Mouse (Mus musculus): Measurements from ENCODE around the gene Hist1h2bn. TPM values are rescaled to one million over a fixed set of nuclear protein-coding genes. Genes with fewer than 3 reads are reported as not detected.
"Not testable (repeated sequence)": the region's sequence is repeated elsewhere in the genome, so short reads cannot be mapped to it uniquely, and the experiment has no call there.

Hist1h2bn gene
- 10 to 100 TPM in 1 of 2 experiments, 1 to 10 TPM in 1; 8.2 to 10.1 TPM for total RNA-seq (2021)

DNA sequence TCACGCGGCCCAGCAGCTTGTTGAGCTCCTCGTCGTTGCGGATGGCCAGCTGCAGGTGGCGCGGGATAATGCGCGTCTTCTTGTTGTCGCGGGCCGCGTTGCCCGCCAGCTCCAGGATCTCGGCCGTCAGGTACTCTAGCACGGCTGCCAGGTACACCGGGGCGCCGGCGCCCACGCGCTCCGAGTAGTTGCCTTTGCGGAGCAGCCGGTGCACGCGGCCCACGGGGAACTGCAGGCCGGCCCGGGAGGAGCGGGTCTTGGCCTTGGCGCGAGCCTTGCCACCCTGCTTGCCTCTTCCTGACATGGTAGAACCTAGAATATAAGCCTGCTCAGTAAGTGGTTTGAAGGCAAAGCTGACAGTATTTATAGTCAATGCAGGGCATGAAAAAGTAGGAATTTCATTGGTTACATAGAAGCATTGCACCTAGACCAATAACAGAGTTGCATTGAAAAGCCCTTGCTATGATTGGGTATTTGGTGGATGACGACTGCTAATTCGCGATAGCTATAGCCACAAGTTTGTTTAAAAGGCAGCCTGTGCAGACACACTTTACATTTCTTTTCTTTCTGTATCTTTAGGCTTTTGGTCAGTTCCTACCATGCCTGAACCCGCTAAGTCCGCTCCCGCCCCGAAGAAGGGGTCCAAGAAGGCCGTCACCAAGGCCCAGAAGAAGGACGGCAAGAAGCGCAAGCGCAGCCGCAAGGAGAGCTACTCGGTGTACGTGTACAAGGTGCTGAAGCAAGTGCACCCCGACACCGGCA, at the start of gene Hist1h2bn, which contains the start of gene Hist1h2ak:
Gene Hist1h2bn, plus strand, starts transcription at position 600 of the 762 bp plus-strand sequence.
Gene Hist1h2ak, minus strand, starts transcription at position 304 of the 762 bp plus-strand sequence.
- peak; percentile 71 to 74 for DNase-seq (ENCODE audit: low spot score in 2 of 2)
- intact Hi-C loops (cut with DNase I) = loop anchor here (5.0 kb wide), 1 partner anchor 36 kb away; the partner anchor contains the start of genes Hist1h2ai, Hist1h2bl and Hist1h3h

DNA sequence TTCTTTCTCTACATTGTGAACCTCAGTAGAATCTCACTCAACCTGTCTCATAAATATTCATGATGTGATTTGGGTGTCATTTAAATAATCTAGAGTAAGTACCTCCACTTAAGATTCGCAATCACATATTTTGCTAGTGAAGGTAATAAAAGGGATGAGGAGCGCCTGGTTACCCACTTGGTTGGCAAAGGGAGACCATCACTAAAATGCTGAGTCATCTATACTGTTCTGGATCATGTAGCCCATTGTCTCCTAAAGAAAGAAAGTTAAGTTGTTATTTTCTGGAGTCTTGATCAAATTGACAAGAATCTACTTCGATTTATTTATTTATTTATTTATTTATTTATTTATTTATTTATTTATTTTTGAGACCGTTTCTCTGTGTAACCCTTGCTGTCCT, 47.3 kb upstream of the Hist1h2bn start:
- intact Hi-C loops (cut with DNase I) = no loop called here
- no peak for DNase-seq (ENCODE audit: low spot score in 2 of 2)

DNA sequence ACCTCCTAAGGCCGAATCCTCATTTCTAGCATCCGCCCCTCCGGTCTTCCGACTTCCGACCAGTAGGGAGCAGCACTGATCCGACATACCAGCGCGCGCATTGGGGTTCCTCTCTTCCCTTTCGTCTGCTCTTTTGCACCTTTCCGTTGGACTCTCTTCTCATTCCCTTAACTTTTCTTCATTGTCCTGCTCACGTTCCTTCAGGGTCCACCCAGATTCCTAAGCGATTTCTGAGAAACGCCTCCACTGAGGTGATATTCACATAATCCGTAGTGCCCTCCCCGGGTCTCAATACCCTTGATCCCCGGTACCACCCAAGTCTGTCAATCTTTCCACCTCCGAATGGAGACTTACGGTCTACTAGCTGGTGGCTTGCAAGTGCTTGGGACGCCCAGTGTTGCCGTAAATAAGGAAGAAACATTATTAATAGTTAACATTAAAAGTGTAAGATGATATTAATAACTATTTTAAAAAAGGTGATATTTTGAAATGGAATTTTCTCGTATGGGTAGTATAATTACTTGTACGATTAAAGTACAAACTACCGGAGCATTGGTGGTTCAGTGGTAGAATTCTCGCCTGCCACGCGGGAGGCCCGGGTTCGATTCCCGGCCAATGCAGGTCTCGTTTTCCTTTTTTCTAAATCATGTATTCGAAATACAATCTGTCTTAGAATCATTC, 43.8 kb upstream of the Hist1h2bn start:
- peak; percentile 86 to 88 for DNase-seq (ENCODE audit: low spot score in 2 of 2)
- intact Hi-C loops (cut with DNase I) = loop anchor here (2.0 to 10.0 kb wide), 4 partner anchors 317 to 1825 kb away; partner anchors contain the start of genes Hist1h2af, Hist1h3g and Hist1h4h

DNA sequence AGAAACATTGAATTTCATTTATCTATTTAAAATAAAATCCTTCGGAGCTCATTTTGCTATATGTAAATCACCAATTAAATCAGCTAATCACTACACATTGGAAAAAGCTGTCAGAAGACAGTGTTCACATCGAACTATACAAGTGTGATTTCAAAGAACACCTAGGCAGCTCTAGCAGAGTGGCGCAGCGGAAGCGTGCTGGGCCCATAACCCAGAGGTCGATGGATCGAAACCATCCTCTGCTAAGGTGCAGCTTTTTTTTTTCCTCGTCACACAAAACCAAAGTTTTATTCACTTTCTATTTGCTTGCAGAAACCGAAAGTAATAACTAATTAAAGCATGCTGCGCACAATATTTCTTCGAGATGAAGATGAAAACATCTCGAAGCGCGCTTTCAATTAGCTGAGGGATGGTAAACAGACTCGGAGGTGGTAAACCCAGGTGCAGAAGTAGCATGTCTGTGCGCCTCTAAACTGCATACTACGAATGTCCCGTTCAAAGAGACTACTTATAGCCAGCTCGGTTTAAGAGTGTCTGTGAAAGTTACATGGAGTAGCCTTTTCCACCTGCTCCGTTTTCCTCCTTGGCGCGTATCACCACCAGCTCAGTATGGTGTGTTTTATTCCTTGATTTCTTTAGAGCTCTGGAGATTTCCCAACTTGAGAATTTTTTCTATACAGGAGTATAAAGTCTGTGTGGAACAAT, 43.0 kb upstream of the Hist1h2bn start:
- intact Hi-C loops (cut with DNase I) = loop anchor here (2.0 to 10.0 kb wide), 4 partner anchors 316 to 1824 kb away; partner anchors contain the start of genes Hist1h2af, Hist1h3g and Hist1h4h
- DNase-seq (ENCODE audit: low spot score in 2 of 2) = peak; percentile 71 to 82

DNA sequence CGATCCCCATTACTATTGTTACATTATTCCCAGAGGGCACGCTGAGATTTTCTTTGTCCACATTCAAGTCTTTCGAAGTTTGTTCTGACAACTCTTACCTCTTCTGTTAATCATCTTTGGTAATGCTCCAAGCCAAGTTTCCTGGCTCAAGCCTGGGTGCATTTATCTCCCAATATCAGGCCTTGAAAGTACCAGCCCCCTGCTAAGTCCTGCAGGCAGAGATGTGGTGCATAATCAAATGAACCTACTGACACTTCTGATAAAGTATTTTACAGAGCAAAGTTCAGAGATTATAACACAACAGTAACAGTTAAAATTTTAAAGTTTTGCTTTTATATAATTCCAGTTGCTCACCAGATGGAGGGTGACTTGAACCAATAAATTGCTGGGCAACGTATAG, 42.2 kb upstream of the Hist1h2bn start:
- DNase-seq (ENCODE audit: low spot score in 2 of 2) = no peak
- intact Hi-C loops (cut with DNase I) = loop anchor here (2.0 to 10.0 kb wide), 4 partner anchors 315 to 1823 kb away; partner anchors contain the start of genes Hist1h2af, Hist1h3g and Hist1h4h

DNA sequence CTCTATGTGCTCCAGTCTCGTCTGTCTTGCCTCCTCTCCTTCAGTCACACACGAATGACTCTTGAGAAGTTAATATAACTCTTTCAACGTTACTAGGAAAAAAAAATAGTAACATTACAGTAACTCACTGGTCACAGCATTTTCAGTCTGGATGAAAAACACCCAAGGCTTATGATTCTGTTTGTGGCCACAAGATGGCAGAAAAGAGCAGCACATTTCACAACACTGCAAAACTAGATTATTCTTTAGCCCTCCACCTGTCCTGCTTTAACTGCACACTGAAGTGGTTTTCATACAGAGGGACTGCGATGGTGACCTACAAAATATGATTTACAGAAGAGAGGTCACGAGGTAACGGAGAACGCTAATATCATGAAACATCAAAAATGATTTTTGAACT, 39.2 kb upstream of the Hist1h2bn start:
- peak; percentile 44 to 59 for DNase-seq (ENCODE audit: low spot score in 2 of 2)
- intact Hi-C loops (cut with DNase I) = loop anchor here (2.0 to 10.0 kb wide), 6 partner anchors 18 to 1820 kb away; partner anchors contain the start of genes Hist1h2af, Hist1h2ag, Hist1h2ak and Hist1h2bj

DNA sequence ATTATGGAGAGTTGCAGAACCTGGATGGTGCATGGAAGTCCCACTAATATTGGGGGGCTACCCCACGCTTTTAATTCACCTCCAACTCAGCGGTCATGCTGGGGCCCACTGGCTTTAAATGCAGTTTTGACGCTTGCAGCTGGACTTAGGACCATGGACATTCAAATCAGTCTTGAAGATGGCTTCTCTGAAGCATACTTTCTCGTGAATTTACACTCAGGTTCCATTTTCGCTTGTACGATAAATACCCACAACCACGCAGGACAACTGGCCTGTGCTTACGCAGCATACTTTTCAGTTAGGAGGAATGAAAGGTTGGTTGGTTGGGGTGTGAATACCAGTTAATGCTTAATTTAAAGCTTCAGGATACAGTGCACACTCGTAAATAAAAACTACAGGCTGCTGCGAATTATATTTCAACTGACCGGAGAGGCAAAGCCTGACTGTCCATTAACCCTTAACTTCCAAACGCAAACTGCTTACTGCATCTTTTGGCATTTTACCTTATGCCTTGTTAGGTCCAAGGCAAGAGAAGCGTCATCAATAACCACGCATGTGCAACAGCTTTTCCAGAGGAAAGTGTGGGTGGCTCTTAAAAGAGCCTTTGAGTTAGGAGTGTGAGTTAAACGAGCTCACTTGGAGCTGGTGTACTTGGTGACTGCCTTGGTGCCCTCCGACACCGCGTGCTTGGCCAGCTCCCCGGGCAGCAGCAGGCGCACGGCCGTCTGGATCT, 38.6 kb upstream of the Hist1h2bn start:
- DNase-seq (ENCODE audit: low spot score in 2 of 2) = peak in 1 of 2 experiments; percentile 12
- intact Hi-C loops (cut with DNase I) = loop anchor here (2.0 to 10.0 kb wide), 6 partner anchors 18 to 1820 kb away; partner anchors contain the start of genes Hist1h2af, Hist1h2ag, Hist1h2ak and Hist1h2bj

DNA sequence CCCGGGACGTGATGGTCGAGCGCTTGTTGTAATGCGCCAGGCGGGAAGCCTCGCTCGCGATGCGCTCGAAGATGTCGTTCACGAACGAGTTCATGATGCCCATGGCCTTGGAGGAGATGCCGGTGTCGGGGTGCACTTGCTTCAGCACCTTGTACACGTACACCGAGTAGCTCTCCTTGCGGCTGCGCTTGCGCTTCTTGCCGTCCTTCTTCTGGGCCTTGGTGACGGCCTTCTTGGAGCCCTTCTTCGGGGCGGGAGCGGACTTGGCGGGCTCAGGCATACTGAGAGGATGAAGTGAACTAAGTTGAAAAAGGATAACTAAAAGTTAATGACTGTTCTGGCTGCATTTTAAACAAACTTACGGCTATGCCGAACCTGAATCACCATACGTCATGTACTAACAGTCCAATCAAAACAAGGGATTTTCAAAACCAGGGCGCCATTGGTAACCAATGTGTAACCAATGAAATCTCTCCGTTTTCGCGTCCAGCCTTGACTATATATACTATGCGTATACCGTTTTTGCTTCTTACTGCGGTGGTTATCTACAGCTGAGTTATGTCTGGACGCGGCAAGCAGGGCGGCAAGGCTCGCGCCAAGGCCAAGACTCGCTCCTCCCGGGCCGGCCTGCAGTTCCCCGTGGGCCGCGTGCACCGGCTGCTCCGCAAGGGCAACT, 37.9 kb upstream of the Hist1h2bn start, which contains the start of the genes Hist1h2bl and Hist1h2ai:
Gene Hist1h2bl, minus strand, starts transcription at position 280 of the 676 bp plus-strand sequence.
Gene Hist1h2ai, plus strand, starts transcription at position 559 of the 676 bp plus-strand sequence.
- intact Hi-C loops (cut with DNase I) = loop anchor here (2.0 to 10.0 kb wide), 6 partner anchors 17 to 1819 kb away; partner anchors contain the start of genes Hist1h2af, Hist1h2ag, Hist1h2ak and Hist1h2bj
- DNase-seq (ENCODE audit: low spot score in 2 of 2) = peak; percentile 83 to 86

DNA sequence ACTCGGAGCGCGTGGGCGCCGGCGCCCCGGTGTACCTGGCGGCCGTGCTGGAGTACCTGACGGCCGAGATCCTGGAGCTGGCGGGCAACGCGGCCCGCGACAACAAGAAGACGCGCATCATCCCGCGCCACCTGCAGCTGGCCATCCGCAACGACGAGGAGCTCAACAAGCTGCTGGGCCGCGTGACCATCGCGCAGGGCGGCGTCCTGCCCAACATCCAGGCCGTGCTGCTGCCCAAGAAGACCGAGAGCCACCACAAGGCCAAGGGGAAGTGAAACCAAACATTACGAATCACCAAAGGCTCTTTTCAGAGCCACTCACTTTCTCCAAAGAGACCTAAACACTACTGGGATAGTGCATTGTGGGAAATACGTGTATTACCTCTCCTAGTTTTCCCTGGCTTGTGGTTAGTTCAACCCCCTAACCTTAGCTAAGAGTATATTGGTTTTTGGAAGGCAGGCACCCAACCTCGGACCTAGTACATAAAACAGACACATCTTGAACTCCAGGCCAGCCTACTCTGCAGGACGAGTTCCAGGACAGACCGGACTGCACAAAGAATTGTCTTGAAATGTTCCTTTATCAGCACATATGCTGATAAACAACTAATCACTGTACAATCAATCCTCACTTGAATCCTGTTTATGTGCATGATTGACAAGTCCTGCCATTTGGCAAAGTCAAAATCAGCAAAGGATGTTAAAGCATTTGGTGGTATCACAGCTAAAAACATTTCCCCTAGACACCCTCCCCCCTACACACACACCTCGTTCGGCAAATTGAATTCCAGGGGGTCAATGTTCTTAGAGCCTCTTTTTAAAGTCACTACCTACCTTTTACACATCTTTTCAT, 37.2 kb upstream of the Hist1h2bn start:
- intact Hi-C loops (cut with DNase I) = loop anchor here (5.0 to 10.0 kb wide), 5 partner anchors 36 to 1818 kb away; partner anchors contain the start of genes Hist1h2af, Hist1h2ag, Hist1h2ak and Hist1h2bj
- DNase-seq (ENCODE audit: low spot score in 2 of 2) = peak in 1 of 2 experiments; percentile 29

DNA sequence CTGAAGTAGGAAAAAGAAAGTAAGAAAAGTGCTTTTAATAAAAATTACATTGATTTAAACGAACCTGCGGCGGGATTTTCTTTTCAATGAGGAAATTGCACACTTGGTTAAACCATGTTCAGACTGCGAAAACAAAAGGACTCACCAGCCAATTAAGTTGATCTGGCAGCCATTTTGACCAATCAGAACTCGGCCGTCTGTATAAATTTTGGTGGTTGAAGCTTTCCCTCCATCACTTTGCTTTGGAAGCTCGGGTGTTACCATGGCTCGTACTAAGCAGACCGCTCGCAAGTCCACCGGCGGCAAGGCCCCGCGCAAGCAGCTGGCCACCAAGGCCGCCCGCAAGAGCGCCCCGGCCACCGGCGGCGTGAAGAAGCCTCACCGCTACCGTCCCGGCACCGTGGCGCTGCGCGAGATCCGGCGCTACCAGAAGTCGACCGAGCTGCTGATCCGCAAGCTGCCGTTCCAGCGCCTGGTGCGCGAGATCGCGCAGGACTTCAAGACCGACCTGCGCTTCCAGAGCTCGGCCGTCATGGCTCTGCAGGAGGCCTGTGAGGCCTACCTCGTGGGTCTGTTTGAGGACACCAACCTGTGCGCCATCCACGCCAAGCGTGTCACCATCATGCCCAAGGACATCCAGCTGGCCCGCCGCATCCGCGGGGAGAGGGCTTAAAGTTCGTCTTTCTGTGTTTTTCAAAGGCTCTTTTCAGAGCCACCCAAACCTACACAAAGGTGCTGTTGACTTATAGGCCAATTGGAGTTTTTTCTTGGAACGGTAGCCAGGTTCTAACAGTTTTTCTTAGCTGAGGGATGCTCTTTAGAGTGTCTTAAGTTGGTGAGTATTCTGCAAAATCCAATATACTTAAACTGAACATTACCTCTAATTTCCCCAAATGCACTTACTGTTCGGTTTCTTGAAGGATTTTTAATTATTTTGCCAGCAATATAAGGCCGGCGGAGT, 36.2 kb upstream of the Hist1h2bn start, which contains the start of gene Hist1h3h:
Gene Hist1h3h, plus strand, starts transcription at position 263 of the 961 bp plus-strand sequence.
- peak; percentile 90 for DNase-seq (ENCODE audit: low spot score in 2 of 2)
- intact Hi-C loops (cut with DNase I) = loop anchor here (5.0 to 10.0 kb wide), 5 partner anchors 35 to 1817 kb away; partner anchors contain the start of genes Hist1h2af, Hist1h2ag, Hist1h2ak and Hist1h2bj

DNA sequence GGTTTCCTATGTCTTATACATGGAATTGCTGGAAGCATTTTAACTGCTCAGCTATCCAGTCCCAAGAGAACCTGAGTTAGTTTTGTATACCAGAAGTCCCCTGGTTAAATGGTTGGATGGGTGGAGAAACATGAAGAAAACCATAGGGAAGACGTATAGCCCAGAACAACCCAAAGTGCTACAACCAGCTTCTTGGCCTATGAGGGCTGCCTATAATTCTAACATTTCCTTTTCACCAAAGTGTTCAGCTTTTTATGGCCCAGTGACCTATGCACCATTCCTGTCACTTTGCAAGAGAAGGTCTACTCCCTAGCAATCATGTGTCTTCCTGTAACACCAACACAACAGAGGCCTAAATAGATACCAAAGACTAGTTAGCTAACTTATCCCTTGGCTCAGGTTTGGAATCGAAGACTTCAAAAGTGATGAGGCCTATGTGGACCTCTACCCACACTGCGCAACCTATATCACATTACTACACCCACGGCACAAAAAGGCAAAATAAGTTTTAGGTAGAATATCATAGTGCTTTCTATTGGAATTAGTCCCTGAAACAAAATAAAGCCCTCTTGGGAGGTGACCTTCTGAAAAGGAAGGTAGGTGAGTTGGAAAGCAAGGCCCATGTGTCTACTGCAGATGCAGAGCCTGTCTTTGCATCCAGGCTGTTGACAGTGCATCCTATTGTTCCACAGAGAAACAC, 35.4 kb upstream of the Hist1h2bn start:
- no peak for DNase-seq (ENCODE audit: low spot score in 2 of 2)
- intact Hi-C loops (cut with DNase I) = loop anchor here (5.0 to 10.0 kb wide), 5 partner anchors 34 to 1816 kb away; partner anchors contain the start of genes Hist1h2af, Hist1h2ag, Hist1h2ak and Hist1h2bj

DNA sequence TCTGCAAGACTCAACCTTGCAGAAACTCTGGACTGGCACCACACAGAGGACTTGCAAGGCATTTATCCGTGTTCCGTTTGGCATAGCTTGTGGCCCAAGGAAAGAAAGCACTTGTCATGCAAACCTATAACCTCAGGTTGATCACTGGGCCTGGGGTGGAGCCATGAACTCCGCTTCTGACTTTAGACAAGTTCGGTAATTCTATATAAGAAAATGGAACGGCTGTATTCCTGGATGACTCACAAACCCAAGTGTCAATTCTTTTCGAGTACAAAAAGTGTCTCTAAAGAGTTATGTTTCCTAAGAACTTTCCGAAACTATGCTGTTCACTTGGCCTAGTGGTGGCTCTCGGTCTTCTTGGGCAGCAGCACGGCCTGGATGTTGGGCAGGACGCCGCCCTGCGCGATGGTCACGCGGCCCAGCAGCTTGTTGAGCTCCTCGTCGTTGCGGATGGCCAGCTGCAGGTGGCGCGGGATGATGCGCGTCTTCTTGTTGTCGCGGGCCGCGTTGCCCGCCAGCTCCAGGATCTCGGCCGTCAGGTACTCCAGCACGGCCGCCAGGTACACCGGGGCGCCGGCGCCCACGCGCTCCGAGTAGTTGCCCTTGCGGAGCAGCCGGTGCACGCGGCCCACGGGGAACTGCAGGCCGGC, 32.7 kb upstream of the Hist1h2bn start:
- DNase-seq (ENCODE audit: low spot score in 2 of 2) = not testable (repeated sequence)
- intact Hi-C loops (cut with DNase I) = loop anchor here (10.0 kb wide), 1 partner anchor 1964 kb away; the partner anchor contains the start of genes Hist1h2ac and Hist1h2bc

DNA sequence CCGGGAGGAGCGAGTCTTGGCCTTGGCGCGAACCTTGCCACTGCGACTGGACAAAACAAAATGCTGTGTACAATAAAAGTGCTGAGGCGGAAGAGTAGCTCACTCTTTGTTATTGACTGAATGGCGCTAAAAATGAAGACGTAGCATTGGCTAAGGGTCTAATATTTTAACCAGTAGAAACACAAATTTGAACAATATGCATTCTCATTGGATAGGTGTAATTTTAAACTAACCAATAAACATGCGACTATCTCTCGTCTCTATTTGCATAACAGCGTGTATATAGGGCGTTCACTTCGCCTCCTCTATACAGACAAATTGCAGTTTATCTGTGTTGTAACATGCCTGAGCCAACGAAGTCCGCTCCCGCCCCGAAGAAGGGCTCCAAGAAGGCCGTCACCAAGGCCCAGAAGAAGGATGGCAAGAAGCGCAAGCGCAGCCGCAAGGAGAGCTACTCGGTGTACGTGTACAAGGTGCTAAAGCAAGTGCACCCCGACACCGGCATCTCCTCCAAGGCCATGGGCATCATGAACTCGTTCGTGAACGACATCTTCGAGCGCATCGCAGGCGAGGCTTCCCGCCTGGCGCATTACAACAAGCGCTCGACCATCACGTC, 32.1 kb upstream of the Hist1h2bn start, which contains the start of gene Hist1h2bm:
Gene Hist1h2bm, plus strand, starts transcription at position 288 of the 616 bp plus-strand sequence.
- intact Hi-C loops (cut with DNase I) = loop anchor here (10.0 kb wide), 1 partner anchor 1963 kb away; the partner anchor contains the start of genes Hist1h2ac and Hist1h2bc
- DNase-seq (ENCODE audit: low spot score in 2 of 2) = peak; percentile 60 to 64
